Mouse (Mus musculus) heart, adult 2 months (tissue): ENCODE measurements at regions not wholly inside any gene's neighbourhood (a gene's known extent, or its start where the extent isn't known, plus 50 kb on each side); places are given as distances from the start of the nearest gene placed in this dataset.
"Not testable (repeated sequence)": the region's sequence is repeated elsewhere in the genome, so short reads cannot be mapped to it uniquely, and the experiment has no call there.

Source experiments
- DNase-seq, 2 experiments: peaks; one replicate each; pipeline ENCODE4 v3.0.0; 2021
- H3K27ac ChIP-seq: fragments of 200-600 bp; 2 replicates; pipeline ENCODE4 v1.8.1; 2022
- H3K27me3 ChIP-seq: fragments of 200-500 bp; 2 replicates; pipeline ENCODE4 v1.6.1; 2012; ENCODE audit warnings: mild to moderate bottlenecking, low read length, inconsistent platforms, mixed read lengths; ENCODE audit not compliant: control insufficient read depth, insufficient read depth
- H3K36me3 ChIP-seq: fragments of 200-500 bp; 2 replicates; pipeline ENCODE4 v1.6.1; 2012; ENCODE audit warnings: low read length, inconsistent platforms; ENCODE audit not compliant: control insufficient read depth, insufficient read depth
- H3K4me1 ChIP-seq: fragments of 200-500 bp; 2 replicates; pipeline ENCODE4 v1.6.1; 2011; ENCODE audit warnings: low read length; ENCODE audit not compliant: control insufficient read depth, insufficient read depth
- H3K4me3 ChIP-seq: fragments of 200-600 bp; 2 replicates; pipeline ENCODE4 v1.8.1; 2022
- H3K79me2 ChIP-seq: fragments of 200-500 bp; replicated peaks from 2 replicates; pipeline ENCODE4 v1.6.1; 2012; ENCODE audit warnings: mild to moderate bottlenecking, inconsistent platforms, low read length, moderate library complexity, mixed read lengths; ENCODE audit not compliant: control insufficient read depth, insufficient read depth
- H3K9ac ChIP-seq: fragments of 200-500 bp; 2 replicates; pipeline ENCODE4 v1.6.1; 2012; ENCODE audit warnings: low read depth, mild to moderate bottlenecking, control low read depth, inconsistent platforms, low read length, mixed read lengths
- CTCF ChIP-seq: fragments of 200-600 bp; IDR thresholded peaks from 2 replicates; pipeline ENCODE4 v1.8.1; 2022; ENCODE audit warnings: antibody characterized with exemption, mild to moderate bottlenecking, moderate library complexity
- EP300 ChIP-seq: fragments of 200-500 bp; IDR thresholded peaks from 2 replicates; pipeline ENCODE4 v1.6.1; 2011; ENCODE audit warnings: low read depth, low read length, control low read depth; ENCODE audit not compliant: insufficient read depth
- POLR2A ChIP-seq: fragments of 200-500 bp; IDR thresholded peaks from 2 replicates; pipeline ENCODE4 v1.6.1; 2011; ENCODE audit warnings: mild to moderate bottlenecking, low read depth, low read length, control low read depth; ENCODE audit not compliant: insufficient read depth
- WGBS: fragments of 180-500 bp; shearing (Covaris S2); methylation state at CpG from one replicate; pipeline ENCODE4 v1.1.7; 2018; 5-methylcytosine and 5-hydroxymethylcytosine counted together
- intact Hi-C: fragments of 180-260 bp; cut with DNase I; formaldehyde crosslinking; loops from one replicate; pipeline ENCODE4 v1.15.1; 2025

DNA sequence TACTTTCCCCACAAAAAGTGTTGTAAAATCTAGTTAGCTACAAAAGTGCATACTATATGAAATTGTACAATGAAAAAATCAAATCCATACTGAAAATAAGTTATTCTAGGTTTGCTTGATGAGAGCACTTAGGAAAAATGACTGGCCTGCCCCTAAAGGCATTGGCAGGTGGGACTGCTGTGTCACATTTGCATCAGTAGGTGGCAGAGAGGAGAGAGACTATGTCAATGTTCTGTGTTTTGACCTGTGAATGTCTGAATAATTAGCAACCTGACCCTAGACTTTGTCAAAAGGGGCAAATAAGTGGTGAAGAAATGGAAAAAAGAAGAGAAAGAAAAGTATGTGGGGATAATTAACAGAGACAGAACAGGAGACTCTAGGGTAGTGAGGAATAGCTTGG, 997.0 kb upstream of the Tacstd2 start:
- Histone ChIP-seq H3K79me2 (no peaks in the 10 kb centered on the region), H3K27me3 (no peaks in the 10 kb centered on the region), H3K4me1 (no peaks in the 10 kb centered on the region), H3K27ac (no peak overlapping the region), H3K9ac (no peak overlapping the region), H3K36me3 (no peaks in the 10 kb centered on the region), H3K4me3 (no peak overlapping the region)
- TF ChIP-seq EP300 (no peak), CTCF (no peak), POLR2A (no peak)
- DNase-seq = no peak
- intact Hi-C loops = no loop called here

DNA sequence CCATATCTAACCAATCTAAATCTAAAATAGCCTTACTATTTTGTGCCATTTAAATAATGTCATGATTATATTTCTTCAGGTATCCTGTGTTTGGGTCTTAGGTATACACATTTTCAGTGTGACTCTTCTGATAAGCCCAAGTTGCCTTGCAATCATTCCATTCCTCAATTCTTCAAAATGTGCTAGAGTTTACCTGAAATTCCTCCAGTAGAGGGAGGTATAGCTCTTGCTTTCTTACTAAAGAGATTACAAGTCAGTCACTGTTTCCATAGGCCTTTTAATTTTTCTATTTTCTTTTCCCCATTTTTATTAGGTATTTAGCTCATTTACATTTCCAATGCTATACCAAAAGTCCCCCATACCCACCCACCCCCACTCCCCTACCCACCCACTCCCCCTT, 968.3 kb upstream of the Tacstd2 start:
- Histone ChIP-seq H3K27ac (no peak overlapping the region), H3K27me3 (no peaks in the 10 kb centered on the region), H3K36me3 (no peaks in the 10 kb centered on the region), H3K4me3 (no peak overlapping the region), H3K79me2 (no peaks in the 10 kb centered on the region), H3K4me1 (no peaks in the 10 kb centered on the region), H3K9ac (no peak overlapping the region)
- TF ChIP-seq EP300 (no peak), CTCF (no peak), POLR2A (no peak)
- no peak for DNase-seq
- intact Hi-C loops = no loop called here

DNA sequence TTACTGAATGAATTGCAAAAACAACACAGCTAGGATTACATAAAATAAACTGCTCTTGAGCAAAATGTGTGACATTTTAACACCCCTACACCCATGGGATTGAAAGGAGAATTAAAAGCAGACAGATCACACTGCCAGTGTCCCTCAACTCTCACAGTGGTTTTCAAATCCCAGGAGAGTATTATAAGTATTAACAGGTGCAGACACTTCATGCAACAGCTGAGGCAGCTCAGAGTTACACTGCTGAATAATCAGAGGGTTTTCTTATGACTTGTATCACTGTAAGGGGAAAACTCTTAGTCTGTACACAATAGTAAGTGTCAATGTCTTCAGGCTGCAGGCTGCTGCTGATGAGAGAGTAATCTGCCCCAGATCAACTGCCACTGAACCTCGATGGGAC, 945.5 kb upstream of the Tacstd2 start:
- TF ChIP-seq CTCF (no peak), EP300 (no peak), POLR2A (no peak)
- intact Hi-C loops = no loop called here
- H3K27me3 ChIP-seq = no peaks in the 10 kb centered on the region
- H3K79me2 ChIP-seq = no peaks in the 10 kb centered on the region
- 32% methylated on average over 1 of the region's 1 CpGs for WGBS
- H3K27ac ChIP-seq = no peak overlapping the region
- DNase-seq = no peak
- H3K9ac ChIP-seq = no peak overlapping the region
- H3K4me3 ChIP-seq = no peak overlapping the region
- no peaks in the 10 kb centered on the region for H3K36me3 ChIP-seq
- no peaks in the 10 kb centered on the region for H3K4me1 ChIP-seq

DNA sequence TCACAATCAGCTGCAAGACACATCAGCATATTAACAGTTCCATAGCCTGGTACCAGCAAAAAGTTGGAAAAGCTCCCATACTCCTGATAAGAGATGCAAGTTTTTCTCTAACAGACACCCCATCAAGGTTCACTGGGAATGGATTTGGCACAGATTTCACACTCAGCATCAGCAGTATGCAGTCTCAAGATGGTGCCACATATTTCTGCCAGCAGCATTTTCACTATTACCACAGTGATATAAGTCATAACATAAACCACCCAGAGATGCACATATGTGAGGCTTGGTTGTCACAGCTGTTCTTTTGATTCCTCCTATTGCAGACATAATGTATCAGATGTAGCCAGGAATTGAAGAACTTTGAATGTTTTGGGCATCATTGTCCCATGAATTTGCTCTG, 939.3 kb upstream of the Tacstd2 start:
- H3K9ac ChIP-seq = no peak overlapping the region
- intact Hi-C loops = no loop called here
- DNase-seq = no peak
- H3K36me3 ChIP-seq = no peaks in the 10 kb centered on the region
- H3K4me1 ChIP-seq = no peaks in the 10 kb centered on the region
- no peak overlapping the region for H3K27ac ChIP-seq
- H3K4me3 ChIP-seq = no peak overlapping the region
- H3K27me3 ChIP-seq = no peaks in the 10 kb centered on the region
- TF ChIP-seq CTCF = no peak
- no peak for TF ChIP-seq EP300
- H3K79me2 ChIP-seq = no peaks in the 10 kb centered on the region

DNA sequence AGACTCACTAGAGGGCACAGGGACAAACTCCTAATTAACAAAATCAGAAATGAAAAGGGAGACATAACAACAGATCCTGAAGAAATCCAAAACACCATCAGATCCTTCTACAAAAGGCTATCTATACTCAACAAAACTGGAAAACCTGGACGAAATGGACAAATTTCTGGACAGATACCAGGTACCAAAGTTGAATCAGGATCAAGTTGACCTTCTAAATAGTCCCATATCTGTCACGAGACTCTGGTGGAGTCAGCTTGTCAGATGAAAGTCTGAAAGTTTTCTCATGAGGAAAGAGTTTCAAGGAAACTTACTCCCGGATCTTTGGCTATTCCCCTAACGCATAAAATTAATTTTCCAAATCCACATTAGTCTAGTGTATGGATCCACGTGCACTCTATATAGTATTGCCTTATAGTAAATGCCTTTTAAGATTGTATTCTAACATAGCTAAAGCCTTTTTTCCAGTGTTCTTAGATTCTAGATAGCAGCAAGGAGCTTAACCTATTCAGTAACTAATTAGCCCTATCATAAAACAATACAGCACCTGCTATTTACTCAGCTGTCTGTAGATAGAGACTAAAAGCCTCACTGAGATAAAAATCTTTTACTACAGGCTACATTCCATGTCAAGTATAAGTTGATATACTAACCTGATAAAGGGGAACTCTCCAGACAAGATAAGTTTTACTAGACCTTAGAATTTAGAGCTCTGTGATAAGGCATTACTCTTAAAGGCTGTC, 917.6 kb upstream of the Tacstd2 start:
- not testable (repeated sequence) for H3K79me2 ChIP-seq
- WGBS = 52% methylated on average over 5 of the region's 5 CpGs

DNA sequence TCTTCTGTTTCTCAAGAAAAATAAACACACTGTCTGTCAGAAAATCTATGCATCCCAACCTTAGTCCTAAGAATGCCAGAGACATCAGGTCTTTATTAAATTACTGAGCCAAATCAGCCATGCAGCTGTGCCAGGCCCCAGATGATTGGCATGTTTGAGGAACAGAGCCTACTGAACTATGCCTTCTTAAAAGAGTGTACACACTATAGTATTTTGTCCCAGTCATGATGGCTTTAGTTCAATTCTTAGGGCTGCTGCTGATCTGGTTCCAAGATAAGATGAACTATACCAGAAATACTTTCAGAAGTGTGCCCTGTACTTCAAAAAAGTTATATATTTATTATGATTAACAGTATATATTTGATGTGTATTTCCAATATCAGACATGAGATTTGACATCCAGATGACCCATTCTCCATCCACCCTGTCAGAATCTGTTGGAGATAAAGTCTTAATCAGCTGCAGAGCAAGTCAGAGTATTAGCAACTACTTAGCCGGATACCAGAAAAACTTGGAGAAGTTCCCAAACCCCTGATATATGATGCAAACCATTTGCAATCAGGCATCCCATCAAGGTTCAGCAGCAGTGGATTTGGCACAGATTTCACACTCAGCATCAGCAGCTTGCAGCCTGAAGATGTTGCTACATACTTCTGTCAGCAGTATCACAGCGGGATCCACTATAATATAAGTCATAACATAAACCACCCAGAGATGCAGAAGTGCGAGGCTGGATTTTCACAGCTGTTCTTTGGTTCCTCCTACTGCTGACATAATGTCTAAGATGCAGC, 913.6 kb upstream of the Tacstd2 start:
- no peaks in the 10 kb centered on the region for H3K79me2 ChIP-seq
- WGBS = 76% methylated on average over 3 of the region's 3 CpGs
- no peak for DNase-seq
- H3K27ac ChIP-seq = no peak overlapping the region
- no peak overlapping the region for H3K4me3 ChIP-seq
- TF ChIP-seq EP300 (no peak), POLR2A (no peak), CTCF (no peak)
- intact Hi-C loops = loop anchor here (1.0 kb wide), 1 partner anchor 9 kb away; no protein-coding TSS in a partner anchor
- no peaks in the 10 kb centered on the region for H3K4me1 ChIP-seq
- H3K36me3 ChIP-seq = no peaks in the 10 kb centered on the region
- H3K27me3 ChIP-seq = no peaks in the 10 kb centered on the region
- no peak overlapping the region for H3K9ac ChIP-seq

More for the DNA sequence above, 917.6 kb upstream of the Tacstd2 start:
- intact Hi-C loops, H3K4me3 ChIP-seq, H3K27ac ChIP-seq, H3K9ac ChIP-seq, H3K27me3 ChIP-seq, H3K36me3 ChIP-seq, DNase-seq, H3K4me1 ChIP-seq: not testable (repeated sequence)
